Mouse (Mus musculus): ENCODE measurements at regions not wholly inside any gene's neighbourhood (a gene's known extent, or its start where the extent isn't known, plus 50 kb on each side); places are given as distances from the start of the nearest gene placed in this dataset.

DNA sequence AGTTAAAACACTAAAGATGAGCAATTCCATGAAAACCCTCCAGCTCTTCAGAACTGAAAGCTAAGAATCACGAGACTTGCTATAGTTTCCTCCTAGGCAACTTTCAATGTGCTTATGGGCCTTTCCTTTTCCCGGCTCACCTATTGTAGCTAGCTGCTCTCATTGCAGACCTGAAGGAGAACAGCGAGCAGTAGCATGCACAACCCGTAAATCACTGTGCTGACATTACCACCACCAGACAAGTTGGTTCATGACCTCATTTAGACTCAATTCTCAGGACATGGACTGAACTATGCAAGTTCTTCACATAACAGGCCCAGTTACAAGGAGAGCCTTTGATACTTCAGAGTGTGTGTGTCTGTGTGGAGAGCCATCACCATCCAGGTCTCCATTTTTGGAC lies 72.5 kb upstream of the Rbm19 start:
- no peak for TF ChIP-seq MAX (IDR thresholded peaks at IDR 0.05; ENCODE audit: low read depth)
- TF ChIP-seq MYOG (IDR thresholded peaks at IDR 0.05; ENCODE audit: control insufficient read depth in 1 of 3, insufficient read depth in 1 of 3, insufficient read length in 2 of 3, low read depth in 2 of 3), result no peak
- TF ChIP-seq POLR2AphosphoS2 (IDR thresholded peaks at IDR 0.05; ENCODE audit: insufficient read length, low read depth), result no peak
- TF ChIP-seq TCF12 (IDR thresholded peaks at IDR 0.05; ENCODE audit: insufficient read depth, poor library complexity, severe bottlenecking), result no peak
- no peak for TF ChIP-seq MYOD1 (IDR thresholded peaks at IDR 0.05; ENCODE audit: control insufficient read depth in 1 of 3, insufficient read length in 2 of 3, low read depth in 2 of 3)
- no peak for TF ChIP-seq POLR2A (IDR thresholded peaks at IDR 0.05; ENCODE audit: insufficient read length, low read depth)
- TF ChIP-seq CEBPB (IDR thresholded peaks at IDR 0.05; ENCODE audit: insufficient read depth, poor library complexity, severe bottlenecking), result no peak
- no peak for TF ChIP-seq USF1 (IDR thresholded peaks at IDR 0.05; ENCODE audit: low read depth)
- TF ChIP-seq E2F4 (IDR thresholded peaks at IDR 0.05; ENCODE audit: insufficient read depth), result no peak
- no peak for TF ChIP-seq REST (IDR thresholded peaks at IDR 0.05; ENCODE audit: insufficient read depth, insufficient read length)
- no peak for TF ChIP-seq TCF3 (IDR thresholded peaks at IDR 0.05; ENCODE audit: insufficient read length, low read depth)
- TF ChIP-seq SRF (IDR thresholded peaks at IDR 0.05; ENCODE audit: control insufficient read depth, insufficient read length, low read depth), result no peak
- no peaks in the 10 kb centered on the region for H3K27me3 ChIP-seq (ENCODE audit: control insufficient read depth, insufficient read depth, insufficient read length)
- H3K4me2 ChIP-seq (ENCODE audit: low read depth), result no peak overlapping the region
- no peaks in the 10 kb centered on the region for H3K79me2 ChIP-seq (ENCODE audit: control insufficient read depth, insufficient read depth)
- H3K4me3 ChIP-seq, result no peak overlapping the region
- H3K36me3 ChIP-seq (ENCODE audit: control insufficient read depth, insufficient read depth), result no peaks in the 10 kb centered on the region
- H3ac ChIP-seq (ENCODE audit: control insufficient read depth, insufficient read length), result no peak overlapping the region

DNA sequence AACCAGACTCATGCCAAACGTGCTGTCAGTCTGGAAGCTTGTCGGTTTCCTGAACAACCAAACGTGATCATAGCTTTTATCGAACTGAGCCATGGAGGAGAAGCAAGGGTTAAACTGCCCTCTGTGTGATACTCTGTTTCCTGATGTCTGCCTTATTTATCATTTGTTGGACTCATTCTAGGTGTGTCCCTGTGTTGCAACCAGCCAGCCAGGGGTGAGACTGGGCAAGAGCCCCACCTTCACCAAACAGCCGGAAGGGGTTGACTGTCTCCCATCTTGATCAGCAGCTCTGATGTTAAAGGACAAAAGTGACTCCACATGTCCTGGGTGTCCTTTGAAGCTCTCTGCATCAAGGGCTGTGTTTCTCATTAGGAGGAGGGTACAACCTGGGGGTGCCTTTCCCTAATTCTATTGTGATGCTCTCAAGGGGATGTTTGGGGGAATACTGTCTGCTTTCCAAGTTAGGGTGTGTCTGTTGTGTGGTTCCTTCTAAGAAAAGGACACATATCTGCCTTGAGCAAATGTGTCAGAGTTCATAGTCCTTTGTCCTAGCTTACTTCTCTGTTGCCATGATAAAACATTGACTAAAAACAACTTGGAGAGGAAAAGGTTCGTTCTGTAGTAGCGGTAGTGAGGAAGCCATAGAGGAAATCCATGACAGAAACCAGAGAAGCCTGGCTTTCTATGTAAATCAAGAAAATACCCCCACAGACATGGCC lies 67.0 kb upstream of the Rbm19 start:
- no peak overlapping the region for H3ac ChIP-seq (ENCODE audit: control insufficient read depth, insufficient read length)
- TF ChIP-seq REST (IDR thresholded peaks at IDR 0.05; ENCODE audit: insufficient read depth, insufficient read length) (no peak), POLR2A (IDR thresholded peaks at IDR 0.05; ENCODE audit: insufficient read length, low read depth) (no peak), CEBPB (IDR thresholded peaks at IDR 0.05; ENCODE audit: insufficient read depth, poor library complexity, severe bottlenecking) (no peak)
- H3K4me2 ChIP-seq (ENCODE audit: low read depth), result no peak overlapping the region
- H3K79me2 ChIP-seq (ENCODE audit: control insufficient read depth, insufficient read depth), result no peaks in the 10 kb centered on the region
- no peaks in the 10 kb centered on the region for H3K27me3 ChIP-seq (ENCODE audit: control insufficient read depth, insufficient read depth, insufficient read length)
- no peak overlapping the region for H3K4me3 ChIP-seq
- no peaks in the 10 kb centered on the region for H3K36me3 ChIP-seq (ENCODE audit: control insufficient read depth, insufficient read depth)

DNA sequence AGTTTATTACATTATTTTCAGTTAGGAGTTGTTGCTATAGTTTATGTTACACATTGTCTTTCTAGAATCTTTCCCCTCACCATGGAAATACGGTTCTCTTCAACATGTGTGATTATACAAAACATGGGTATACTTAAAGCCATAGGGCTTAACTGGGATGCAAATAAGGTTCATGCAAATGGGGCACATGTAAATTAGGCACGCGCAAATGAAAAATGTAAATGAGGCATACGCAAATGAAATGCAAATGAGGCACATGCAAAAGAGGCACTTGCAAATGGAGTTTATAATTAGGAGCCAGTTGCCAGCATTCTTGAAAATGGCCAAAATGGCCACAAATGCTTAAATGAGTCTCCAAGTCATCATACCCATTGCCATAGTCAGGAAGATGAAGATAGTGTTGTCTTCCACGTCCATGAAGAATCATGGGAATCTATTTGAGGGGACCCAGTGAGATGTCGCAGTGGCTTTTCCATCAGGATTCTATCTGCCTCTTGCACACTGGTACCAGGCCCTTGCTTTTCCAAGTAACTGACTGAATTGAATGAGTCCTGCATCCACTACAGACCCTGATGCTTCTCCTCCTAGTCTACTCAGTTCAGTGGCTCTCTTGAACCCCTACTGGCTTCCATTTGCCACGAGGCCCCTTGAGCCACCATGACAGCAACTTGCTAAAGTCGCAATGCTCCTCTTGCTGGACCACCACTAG lies 65.4 kb upstream of the Rbm19 start:
- H3K4me2 ChIP-seq (ENCODE audit: low read depth), result no peak overlapping the region
- H3K36me3 ChIP-seq (ENCODE audit: control insufficient read depth, insufficient read depth), result no peaks in the 10 kb centered on the region
- H3ac ChIP-seq (ENCODE audit: control insufficient read depth, insufficient read length), result no peak overlapping the region
- H3K79me2 ChIP-seq (ENCODE audit: control insufficient read depth, insufficient read depth), result no peaks in the 10 kb centered on the region
- H3K27me3 ChIP-seq (ENCODE audit: control insufficient read depth, insufficient read depth, insufficient read length), result no peaks in the 10 kb centered on the region
- no peak for TF ChIP-seq POLR2A (IDR thresholded peaks at IDR 0.05; ENCODE audit: insufficient read length, low read depth)
- no peak for TF ChIP-seq CEBPB (IDR thresholded peaks at IDR 0.05; ENCODE audit: insufficient read depth, poor library complexity, severe bottlenecking)
- no peak for TF ChIP-seq TCF3 (IDR thresholded peaks at IDR 0.05; ENCODE audit: insufficient read length, low read depth)
- no peak for TF ChIP-seq USF1 (IDR thresholded peaks at IDR 0.05; ENCODE audit: low read depth)
- TF ChIP-seq E2F4 (IDR thresholded peaks at IDR 0.05; ENCODE audit: insufficient read depth), result no peak
- TF ChIP-seq MYOG (IDR thresholded peaks at IDR 0.05; ENCODE audit: control insufficient read depth in 1 of 3, insufficient read depth in 1 of 3, insufficient read length in 2 of 3, low read depth in 2 of 3), result no peak
- no peak for TF ChIP-seq POLR2AphosphoS2 (IDR thresholded peaks at IDR 0.05; ENCODE audit: insufficient read length, low read depth)
- no peak for TF ChIP-seq SRF (IDR thresholded peaks at IDR 0.05; ENCODE audit: control insufficient read depth, insufficient read length, low read depth)
- H3K4me3 ChIP-seq, result no peak overlapping the region

DNA sequence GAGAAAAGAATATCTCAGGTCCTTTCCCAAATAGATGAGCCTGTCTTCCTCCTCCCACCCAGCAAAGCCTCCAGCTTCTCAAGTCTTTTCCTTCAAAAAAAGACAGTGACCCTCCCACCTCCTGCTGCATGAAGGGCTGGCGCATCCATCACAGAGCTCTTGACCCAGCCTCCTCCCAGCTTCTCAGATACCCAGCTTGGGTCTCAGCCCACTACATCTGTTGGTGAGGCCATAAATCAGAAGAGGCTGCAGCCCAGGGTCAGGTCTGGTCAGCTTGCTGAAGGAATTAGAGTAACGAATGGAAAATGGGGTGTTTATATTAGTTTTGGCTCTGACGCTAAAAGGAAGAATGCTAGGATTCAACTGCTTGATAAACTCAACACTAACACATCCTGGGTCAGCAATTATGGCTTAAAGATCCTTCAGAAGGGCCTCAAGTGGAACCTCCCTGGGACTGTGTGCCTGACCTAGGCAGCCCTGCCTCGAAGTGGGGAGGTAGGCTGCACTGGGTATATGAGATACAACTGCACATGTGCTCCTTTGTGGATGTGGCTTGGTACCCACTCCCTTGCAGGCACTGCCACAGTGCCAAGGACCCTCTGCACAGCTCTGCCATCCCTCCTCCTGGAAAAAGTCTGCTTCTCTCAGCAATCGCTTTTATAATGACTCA lies 61.6 kb upstream of the Rbm19 start:
- Histone ChIP-seq H3K79me2 (ENCODE audit: control insufficient read depth, insufficient read depth) (no peaks in the 10 kb centered on the region), H3K36me3 (ENCODE audit: control insufficient read depth, insufficient read depth) (no peaks in the 10 kb centered on the region), H3ac (ENCODE audit: control insufficient read depth, insufficient read length) (no peak overlapping the region), H3K4me3 (no peak overlapping the region), H3K27me3 (ENCODE audit: control insufficient read depth, insufficient read depth, insufficient read length) (no peaks in the 10 kb centered on the region), H3K4me2 (ENCODE audit: low read depth) (no peak overlapping the region)
- TF ChIP-seq TCF3 (IDR thresholded peaks at IDR 0.05; ENCODE audit: insufficient read length, low read depth) (no peak), POLR2AphosphoS2 (IDR thresholded peaks at IDR 0.05; ENCODE audit: insufficient read length, low read depth) (no peak), MYOG (IDR thresholded peaks at IDR 0.05; ENCODE audit: control insufficient read depth in 1 of 3, insufficient read depth in 1 of 3, insufficient read length in 2 of 3, low read depth in 2 of 3) (no peak), MAX (IDR thresholded peaks at IDR 0.05; ENCODE audit: low read depth) (no peak)

Measured in myocyte (in vitro differentiated cells).